Mouse (Mus musculus): ENCODE data around the gene Tgfbr1. TPM values are rescaled to one million over a fixed set of nuclear protein-coding genes. Genes with fewer than 3 reads are reported as not detected.

Gene Tgfbr1
- polyA plus RNA-seq, 1 experiment from 2014 or later: 5.4 TPM

DNA sequence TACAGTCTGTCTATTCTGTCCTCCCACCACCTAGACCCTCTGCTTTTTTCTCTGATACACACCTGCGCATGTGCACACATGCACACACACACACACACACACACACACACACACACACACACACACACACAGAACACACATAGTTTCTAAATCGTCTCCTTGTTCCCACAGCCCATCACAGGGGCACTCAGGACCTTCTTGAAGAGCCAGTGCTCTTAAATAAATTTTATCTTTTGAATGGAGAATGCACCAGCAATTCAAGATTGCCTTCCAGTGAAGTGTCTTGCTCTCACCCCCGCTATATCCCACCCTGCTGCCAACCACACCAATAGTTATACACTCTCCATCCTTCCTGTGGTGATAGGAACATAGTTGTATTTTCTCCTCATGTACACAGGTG lies 69.9 kb downstream of the Tgfbr1 start:
- Histone ChIP-seq H3K9me3 (replicated peaks; ENCODE audit: control insufficient read depth, low read length) (no peaks in the 10 kb centered on the region), H3K4me3 (ENCODE audit: low read depth, low read length) (no peak overlapping the region), H3K27ac (ENCODE audit: low read length) (no peak overlapping the region), H3K9ac (ENCODE audit: low read depth, low read length) (no peak overlapping the region), H3K27me3 (ENCODE audit: control insufficient read depth, insufficient read depth, low read depth, low read length) (no peaks in the 10 kb centered on the region), H3K36me3 (ENCODE audit: control insufficient read depth, insufficient read depth) (no peaks in the 10 kb centered on the region), H3K4me2 (ENCODE audit: low read depth, low read length) (no peak overlapping the region), H3K4me1 (ENCODE audit: control insufficient read depth, low read depth, low read length) (no peaks in the 10 kb centered on the region)
- 61% methylated on average over 3 of the region's 3 CpGs for WGBS (ENCODE audit: insufficient replicate concordance)
- ATAC-seq (ENCODE audit: low read depth): no peak

DNA sequence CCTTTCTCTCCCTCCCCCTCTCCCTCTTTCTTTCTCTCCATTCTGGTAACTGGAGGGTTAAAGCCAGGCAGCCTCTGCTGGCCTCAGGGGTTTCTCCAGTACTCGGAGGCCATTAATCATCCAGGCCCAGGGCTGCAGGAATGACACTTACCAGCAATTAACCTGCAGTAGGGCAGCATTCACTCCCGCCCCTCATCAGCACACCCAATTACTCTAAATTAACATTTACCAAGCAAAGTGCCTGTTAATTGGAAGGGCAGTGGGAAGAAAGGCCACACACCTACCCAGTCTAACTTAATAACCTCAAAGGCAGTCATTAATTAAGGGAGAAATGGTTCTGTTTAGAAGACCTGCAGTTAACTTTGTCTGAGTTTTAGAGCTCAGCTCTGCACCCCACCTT lies 71.4 kb downstream of the Tgfbr1 start:
- H3K4me3 ChIP-seq (ENCODE audit: low read depth, low read length): no peak overlapping the region
- H3K27me3 ChIP-seq (ENCODE audit: control insufficient read depth, insufficient read depth, low read depth, low read length): no peaks in the 10 kb centered on the region
- 27% methylated on average over 2 of the region's 2 CpGs for WGBS (ENCODE audit: insufficient replicate concordance)
- H3K36me3 ChIP-seq (ENCODE audit: control insufficient read depth, insufficient read depth): no peaks in the 10 kb centered on the region
- H3K27ac ChIP-seq (ENCODE audit: low read length): no peak overlapping the region
- H3K9ac ChIP-seq (ENCODE audit: low read depth, low read length): no peak overlapping the region
- no peak overlapping the region for H3K4me2 ChIP-seq (ENCODE audit: low read depth, low read length)
- H3K4me1 ChIP-seq (ENCODE audit: control insufficient read depth, low read depth, low read length): no peaks in the 10 kb centered on the region
- no peak for ATAC-seq (ENCODE audit: low read depth)
- no peaks in the 10 kb centered on the region for H3K9me3 ChIP-seq (replicated peaks; ENCODE audit: control insufficient read depth, low read length)

DNA sequence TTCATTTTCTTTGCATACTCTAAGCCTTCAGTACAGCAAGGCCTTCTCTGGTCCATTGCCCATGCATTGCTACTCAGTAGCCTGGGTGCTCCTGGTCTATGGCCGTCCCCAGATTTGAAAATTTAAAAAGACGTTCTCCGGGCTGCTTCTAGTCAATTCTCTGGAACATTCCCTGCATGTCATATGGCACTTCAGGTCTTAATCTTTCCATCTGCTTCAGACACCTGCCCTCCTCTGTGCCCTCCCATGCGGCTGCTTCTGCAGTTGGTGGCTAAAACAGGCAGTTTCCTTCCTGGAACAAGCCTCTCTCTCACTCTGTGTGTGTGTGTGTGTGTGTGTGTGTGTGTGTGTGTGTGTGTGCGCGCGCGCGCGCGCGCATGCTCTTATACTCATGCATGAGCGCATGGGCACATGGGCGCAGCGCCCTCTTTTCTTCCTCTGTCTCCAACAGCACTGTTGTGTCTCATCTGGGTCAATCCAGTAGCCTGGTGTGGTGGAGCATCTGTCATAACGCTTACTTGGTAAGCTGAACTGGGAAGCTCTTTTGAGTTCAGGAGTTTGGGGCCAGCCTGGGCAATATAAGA lies 72.3 kb downstream of the Tgfbr1 start:
- H3K9me3 ChIP-seq (replicated peaks; ENCODE audit: control insufficient read depth, low read length): no peaks in the 10 kb centered on the region
- H3K4me3 ChIP-seq (ENCODE audit: low read depth, low read length): no peak overlapping the region
- no peaks in the 10 kb centered on the region for H3K4me1 ChIP-seq (ENCODE audit: control insufficient read depth, low read depth, low read length)
- ATAC-seq (ENCODE audit: low read depth): no peak
- no peak overlapping the region for H3K9ac ChIP-seq (ENCODE audit: low read depth, low read length)
- no peak overlapping the region for H3K27ac ChIP-seq (ENCODE audit: low read length)
- H3K4me2 ChIP-seq (ENCODE audit: low read depth, low read length): no peak overlapping the region
- H3K36me3 ChIP-seq (ENCODE audit: control insufficient read depth, insufficient read depth): no peaks in the 10 kb centered on the region
- no peaks in the 10 kb centered on the region for H3K27me3 ChIP-seq (ENCODE audit: control insufficient read depth, insufficient read depth, low read depth, low read length)
- 68% methylated on average over 16 of the region's 16 CpGs for WGBS (ENCODE audit: insufficient replicate concordance)

DNA sequence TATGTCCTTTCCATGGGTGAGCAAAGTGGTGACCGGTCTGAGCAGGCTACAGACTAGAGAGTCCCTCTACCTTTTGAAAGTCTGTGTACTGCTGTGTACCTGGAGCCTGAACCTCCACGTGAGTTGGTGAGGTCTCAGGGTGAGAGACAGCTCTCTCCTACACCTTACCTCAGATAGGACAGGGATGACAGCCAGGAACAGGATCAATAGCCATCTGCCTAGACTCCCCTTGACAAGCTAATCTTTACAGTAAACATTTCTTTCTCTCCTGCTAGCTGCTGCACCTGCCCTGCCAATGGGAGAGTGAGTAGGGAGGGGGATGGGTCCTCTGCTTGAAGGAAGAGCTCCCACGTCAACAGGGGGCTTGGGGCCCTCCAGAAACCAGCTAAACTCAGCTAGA lies 74.6 kb downstream of the Tgfbr1 start:
- no peaks in the 10 kb centered on the region for H3K27me3 ChIP-seq (ENCODE audit: control insufficient read depth, insufficient read depth, low read depth, low read length)
- H3K4me3 ChIP-seq (ENCODE audit: low read depth, low read length): no peak overlapping the region
- H3K36me3 ChIP-seq (ENCODE audit: control insufficient read depth, insufficient read depth): no peaks in the 10 kb centered on the region
- no peak overlapping the region for H3K9ac ChIP-seq (ENCODE audit: low read depth, low read length)
- H3K27ac ChIP-seq (ENCODE audit: low read length): no peak overlapping the region
- no peak overlapping the region for H3K4me2 ChIP-seq (ENCODE audit: low read depth, low read length)
- H3K4me1 ChIP-seq (ENCODE audit: control insufficient read depth, low read depth, low read length): no peaks in the 10 kb centered on the region
- no peak for ATAC-seq (ENCODE audit: low read depth)
- WGBS (ENCODE audit: insufficient replicate concordance): 50% methylated on average over 3 of the region's 3 CpGs
- H3K9me3 ChIP-seq (replicated peaks; ENCODE audit: control insufficient read depth, low read length): no peaks in the 10 kb centered on the region

DNA sequence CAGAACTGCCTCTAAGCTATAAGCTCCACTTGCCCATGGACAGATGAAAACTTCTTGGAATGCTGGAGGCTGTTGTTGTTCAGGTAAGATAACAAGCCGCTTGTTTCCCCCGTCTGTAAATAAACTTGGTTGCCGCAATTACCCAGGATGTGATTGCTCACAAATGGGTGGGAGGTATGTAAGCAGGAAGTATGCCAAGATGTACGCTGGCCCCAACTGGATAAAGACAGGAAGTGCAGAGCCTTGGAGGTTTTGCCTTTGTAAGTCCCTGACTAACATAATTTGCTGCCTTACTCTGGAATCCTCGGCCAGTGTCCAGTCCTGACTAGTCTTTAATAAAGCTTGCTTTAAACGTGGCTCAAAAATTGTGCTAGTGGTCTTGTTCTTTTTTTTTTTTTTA lies 77.5 kb downstream of the Tgfbr1 start:
- WGBS (ENCODE audit: insufficient replicate concordance): 37% methylated on average over 6 of the region's 6 CpGs

DNA sequence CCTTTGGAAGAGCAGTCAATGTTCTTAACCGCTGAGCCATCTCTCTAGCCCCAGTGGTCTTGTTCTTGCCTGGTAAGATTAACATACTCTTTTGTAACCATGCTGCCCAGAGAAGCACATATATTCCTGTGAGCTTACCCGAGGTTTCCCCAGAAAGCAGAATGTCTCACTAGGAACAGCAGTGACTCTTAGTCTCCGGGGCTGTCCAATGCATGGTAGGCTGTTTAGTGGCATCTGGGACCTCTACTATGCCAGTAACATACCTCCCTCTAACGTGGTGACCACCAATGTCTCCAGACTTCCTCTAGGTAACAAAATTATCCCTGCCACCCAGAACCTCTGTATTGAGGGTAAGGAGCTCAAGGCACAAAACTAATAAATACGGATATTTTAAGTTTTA lies 78.1 kb downstream of the Tgfbr1 start:
- Histone ChIP-seq H3K9ac (ENCODE audit: low read depth, low read length) (no peak overlapping the region), H3K36me3 (ENCODE audit: control insufficient read depth, insufficient read depth) (no peaks in the 10 kb centered on the region), H3K4me3 (ENCODE audit: low read depth, low read length) (no peak overlapping the region), H3K27ac (ENCODE audit: low read length) (no peak overlapping the region), H3K4me2 (ENCODE audit: low read depth, low read length) (no peak overlapping the region), H3K9me3 (replicated peaks; ENCODE audit: control insufficient read depth, low read length) (no peaks in the 10 kb centered on the region), H3K4me1 (ENCODE audit: control insufficient read depth, low read depth, low read length) (no peaks in the 10 kb centered on the region), H3K27me3 (ENCODE audit: control insufficient read depth, insufficient read depth, low read depth, low read length) (no peaks in the 10 kb centered on the region)
- WGBS (ENCODE audit: insufficient replicate concordance): 65% methylated on average over 5 of the region's 5 CpGs
- ATAC-seq (ENCODE audit: low read depth): no peak

More for the DNA sequence above, 77.5 kb downstream of the Tgfbr1 start:
- Histone ChIP-seq H3K36me3 (ENCODE audit: control insufficient read depth, insufficient read depth) (no peaks in the 10 kb centered on the region), H3K9ac (ENCODE audit: low read depth, low read length) (no peak overlapping the region), H3K4me2 (ENCODE audit: low read depth, low read length) (no peak overlapping the region), H3K27me3 (ENCODE audit: control insufficient read depth, insufficient read depth, low read depth, low read length) (no peaks in the 10 kb centered on the region), H3K4me3 (ENCODE audit: low read depth, low read length) (no peak overlapping the region), H3K4me1 (ENCODE audit: control insufficient read depth, low read depth, low read length) (no peaks in the 10 kb centered on the region), H3K27ac (ENCODE audit: low read length) (no peak overlapping the region), H3K9me3 (replicated peaks; ENCODE audit: control insufficient read depth, low read length) (no peaks in the 10 kb centered on the region)
- ATAC-seq (ENCODE audit: low read depth): no peak

DNA sequence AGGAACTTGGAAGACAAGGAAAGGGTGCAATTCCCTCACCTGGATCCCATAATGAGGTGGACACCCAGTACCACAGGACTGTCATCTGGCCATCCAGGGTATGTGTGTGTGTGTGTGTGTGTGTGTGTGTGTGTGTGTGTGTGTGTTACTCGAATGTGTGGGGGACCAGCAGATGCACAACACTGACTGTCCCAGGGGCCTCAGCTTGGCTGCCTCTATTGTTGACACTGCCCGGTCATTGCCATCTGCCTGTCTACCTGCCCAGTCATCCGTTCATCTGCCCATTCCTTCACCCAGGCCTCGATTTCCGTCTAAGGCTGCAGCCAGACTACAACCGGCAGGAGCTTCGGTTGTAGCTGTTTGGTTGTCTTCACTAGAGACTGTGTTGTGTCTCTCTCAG lies 79.7 kb downstream of the Tgfbr1 start:
- WGBS (ENCODE audit: insufficient replicate concordance): 67% methylated on average over 7 of the region's 7 CpGs
- Histone ChIP-seq H3K4me2 (ENCODE audit: low read depth, low read length) (no peak overlapping the region), H3K4me1 (ENCODE audit: control insufficient read depth, low read depth, low read length) (peaks cover 4% of the 10 kb centered on the region), H3K27me3 (ENCODE audit: control insufficient read depth, insufficient read depth, low read depth, low read length) (peaks cover 3% of the 10 kb centered on the region; the same call in 1 of the 2 replicates), H3K4me3 (ENCODE audit: low read depth, low read length) (no peak overlapping the region), H3K9me3 (replicated peaks; ENCODE audit: control insufficient read depth, low read length) (no peaks in the 10 kb centered on the region), H3K9ac (ENCODE audit: low read depth, low read length) (no peak overlapping the region), H3K27ac (ENCODE audit: low read length) (no peak overlapping the region), H3K36me3 (ENCODE audit: control insufficient read depth, insufficient read depth) (no peaks in the 10 kb centered on the region)
- ATAC-seq (ENCODE audit: low read depth): no peak

DNA sequence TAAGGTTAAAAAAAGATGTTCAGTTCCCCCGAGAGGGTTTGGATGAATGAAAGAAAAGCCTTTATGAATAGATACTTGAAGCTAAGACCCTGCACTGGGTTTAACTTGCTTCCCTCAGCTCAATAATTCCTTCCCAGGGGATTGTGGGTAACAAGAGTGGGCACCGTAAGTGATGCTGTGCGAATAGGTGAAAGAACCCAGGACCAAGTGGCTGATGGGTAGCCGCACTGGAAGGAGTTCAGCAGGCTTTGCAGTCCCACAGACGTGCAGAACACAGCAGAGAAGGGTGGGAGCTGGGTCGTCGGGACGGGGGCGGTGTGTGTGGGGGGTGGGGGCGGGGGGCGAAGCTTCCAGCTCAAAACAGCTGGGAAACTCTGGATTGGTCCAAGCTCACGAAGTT lies 82.1 kb downstream of the Tgfbr1 start:
- 65% methylated on average over 12 of the region's 12 CpGs for WGBS (ENCODE audit: insufficient replicate concordance)
- Histone ChIP-seq H3K4me1 (ENCODE audit: control insufficient read depth, low read depth, low read length) (peaks cover 4% of the 10 kb centered on the region), H3K9me3 (replicated peaks; ENCODE audit: control insufficient read depth, low read length) (no peaks in the 10 kb centered on the region), H3K4me2 (ENCODE audit: low read depth, low read length) (no peak overlapping the region), H3K27ac (ENCODE audit: low read length) (no peak overlapping the region), H3K36me3 (ENCODE audit: control insufficient read depth, insufficient read depth) (no peaks in the 10 kb centered on the region), H3K9ac (ENCODE audit: low read depth, low read length) (no peak overlapping the region), H3K27me3 (ENCODE audit: control insufficient read depth, insufficient read depth, low read depth, low read length) (peaks cover 3% of the 10 kb centered on the region; the same call in 1 of the 2 replicates), H3K4me3 (ENCODE audit: low read depth, low read length) (no peak overlapping the region)
- ATAC-seq (ENCODE audit: low read depth): no peak

DNA sequence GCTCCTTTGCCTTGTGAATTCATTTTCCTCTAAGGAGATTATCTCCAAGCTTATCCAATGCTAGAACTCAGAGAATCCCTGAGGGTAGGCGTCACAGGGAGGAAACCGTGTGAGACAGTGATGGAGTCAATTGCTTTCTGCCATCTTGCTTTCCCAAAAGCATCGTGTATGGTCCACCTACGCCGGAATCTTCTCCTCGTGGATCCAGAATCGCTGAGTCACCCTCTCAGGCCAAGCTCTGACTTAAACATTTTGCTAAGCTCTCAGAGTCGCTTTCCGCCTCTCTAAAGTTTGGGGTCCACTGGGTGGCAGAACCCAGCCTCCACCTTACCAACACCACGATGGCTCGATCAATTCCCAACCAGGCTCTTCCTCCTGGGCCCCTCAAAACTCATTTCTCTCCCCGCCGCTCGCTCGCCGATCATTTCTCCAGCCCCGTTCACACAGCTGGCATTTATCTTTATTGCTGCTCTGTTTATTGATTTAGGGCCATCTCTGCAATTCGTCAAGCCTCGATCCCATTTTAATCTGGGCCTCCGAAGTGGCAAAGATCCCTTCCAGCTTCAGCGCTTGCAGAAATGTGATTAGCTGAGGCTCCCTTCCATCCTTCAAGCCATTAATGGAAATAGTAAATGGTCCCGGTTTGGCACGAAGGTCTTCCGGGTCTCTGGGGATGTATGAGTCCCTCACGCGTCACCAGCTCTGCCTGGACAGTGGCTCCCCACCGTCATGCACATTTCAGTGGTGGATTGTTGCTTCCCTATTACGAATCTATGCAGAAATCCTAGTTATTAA lies 82.7 kb downstream of the Tgfbr1 start:
- Histone ChIP-seq H3K9me3 (replicated peaks; ENCODE audit: control insufficient read depth, low read length) (no peaks in the 10 kb centered on the region), H3K9ac (ENCODE audit: low read depth, low read length) (no peak overlapping the region), H3K27ac (ENCODE audit: low read length) (no peak overlapping the region), H3K4me2 (ENCODE audit: low read depth, low read length) (no peak overlapping the region), H3K4me3 (ENCODE audit: low read depth, low read length) (no peak overlapping the region), H3K4me1 (ENCODE audit: control insufficient read depth, low read depth, low read length) (peaks cover 4% of the 10 kb centered on the region), H3K27me3 (ENCODE audit: control insufficient read depth, insufficient read depth, low read depth, low read length) (peaks cover 3% of the 10 kb centered on the region; the same call in 1 of the 2 replicates), H3K36me3 (ENCODE audit: control insufficient read depth, insufficient read depth) (no peaks in the 10 kb centered on the region)
- 53% methylated on average over 28 of the region's 28 CpGs for WGBS (ENCODE audit: insufficient replicate concordance)
- no peak for ATAC-seq (ENCODE audit: low read depth)

All from liver, embryonic 16.5 days (tissue).